Mouse (Mus musculus): ENCODE results near the gene Lrrc10.
"Not testable (repeated sequence)": the region's sequence is repeated elsewhere in the genome, so short reads cannot be mapped to it uniquely, and the experiment has no call there.

Gene Lrrc10
- long read RNA-seq, experiment 1, result 0 reads
- long read RNA-seq, experiment 2, result 0 reads

- intact Hi-C loops (cut with DNase I), result no loop called here
These were observed at the start of gene Lrrc10 for GRCm38 (mm10) chr10:117045175-117046056. Gene Lrrc10, plus strand, starts transcription at chr10:117045341.

GRCm38 (mm10) chr10:116995584-116996235, 49.4 kb upstream of the Lrrc10 start:
- intact Hi-C loops (cut with DNase I), result no loop called here

DNA sequence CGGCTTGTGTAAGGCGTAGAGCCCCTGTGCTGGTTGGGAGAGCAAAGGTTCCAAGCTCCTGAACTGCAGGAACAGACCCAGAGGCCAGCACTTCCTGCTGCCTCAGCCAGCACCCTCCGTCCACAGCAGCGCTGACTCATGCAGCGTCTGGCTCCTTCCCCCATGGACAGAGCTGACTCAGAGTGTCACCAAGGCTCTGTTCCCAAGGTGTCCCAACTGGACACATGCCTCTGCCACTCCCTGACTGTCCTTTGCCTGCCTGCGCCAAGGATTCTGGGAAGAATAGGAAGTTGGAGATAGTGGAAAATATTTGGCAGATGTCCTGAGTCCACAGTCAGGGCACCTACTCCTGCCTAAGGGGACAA, 48.9 kb upstream of the Lrrc10 start:
- intact Hi-C loops (cut with DNase I), result no loop called here

DNA sequence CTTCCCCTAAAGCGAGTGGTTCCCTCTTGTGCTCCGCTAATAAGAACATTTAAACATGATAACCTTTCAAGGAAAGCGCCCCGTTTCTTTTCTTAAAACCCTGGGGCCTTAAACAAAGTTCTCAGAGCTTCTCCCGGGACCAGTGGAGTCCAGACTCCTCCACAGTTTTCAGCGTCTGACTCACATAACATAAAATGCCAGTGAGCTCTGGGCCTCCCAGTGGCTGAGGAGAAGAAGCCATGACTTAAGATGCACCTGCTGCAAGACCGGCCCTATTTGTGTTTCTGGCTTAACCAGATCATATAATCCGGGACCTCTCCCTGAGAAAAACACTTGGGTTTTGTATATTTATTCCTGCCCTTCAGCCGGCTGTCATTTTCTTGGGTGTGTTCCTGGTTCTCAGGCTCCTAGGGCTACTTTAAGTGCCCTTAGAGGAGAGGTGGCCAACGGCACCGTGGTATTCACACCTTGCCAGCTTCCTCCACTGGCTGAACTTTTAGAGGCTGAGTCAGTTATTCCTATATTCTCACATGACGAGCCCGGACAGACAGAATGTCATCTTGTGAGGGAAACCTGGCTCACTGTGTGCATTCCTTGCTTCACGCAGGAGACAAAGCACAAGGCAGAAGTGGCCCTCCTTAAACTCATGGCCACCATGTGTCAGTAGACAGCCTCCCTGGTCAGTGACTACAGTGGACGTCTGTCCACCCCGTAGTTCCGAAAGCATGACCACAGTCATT, 46.3 kb upstream of the Lrrc10 start:
- intact Hi-C loops (cut with DNase I), result no loop called here

- intact Hi-C loops (cut with DNase I), result no loop called here
These were observed 44.2 kb upstream of the Lrrc10 start for GRCm38 (mm10) chr10:117000975-117001374.

DNA sequence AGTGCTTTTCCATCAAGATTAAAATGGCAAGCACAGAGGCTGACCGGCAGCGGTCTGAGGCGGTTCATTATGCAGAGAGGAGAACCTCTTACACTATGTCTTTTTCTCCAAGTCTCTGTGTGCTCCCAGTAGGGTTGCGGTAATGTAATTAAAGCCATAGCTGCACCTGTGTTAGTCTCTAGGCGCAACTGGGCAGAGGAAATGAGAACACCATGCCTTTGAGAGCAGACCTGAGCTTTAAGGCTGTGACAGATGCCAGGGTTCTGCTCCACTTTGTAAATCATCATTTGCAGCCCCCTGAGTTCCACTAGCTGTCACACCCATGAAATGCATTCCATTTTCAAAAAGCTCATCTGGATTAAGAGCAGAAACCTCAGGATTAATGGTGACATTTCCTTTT, 40.4 kb upstream of the Lrrc10 start:
- intact Hi-C loops (cut with DNase I), result no loop called here

GRCm38 (mm10) chr10:117005707-117006464, 39.3 kb upstream of the Lrrc10 start:
- intact Hi-C loops (cut with DNase I), result no loop called here

- intact Hi-C loops (cut with DNase I), result no loop called here
These were observed 35.5 kb upstream of the Lrrc10 start for GRCm38 (mm10) chr10:117009691-117010090.

- intact Hi-C loops (cut with DNase I), result no loop called here
These were observed 34.1 kb upstream of the Lrrc10 start for GRCm38 (mm10) chr10:117011047-117011446.

DNA sequence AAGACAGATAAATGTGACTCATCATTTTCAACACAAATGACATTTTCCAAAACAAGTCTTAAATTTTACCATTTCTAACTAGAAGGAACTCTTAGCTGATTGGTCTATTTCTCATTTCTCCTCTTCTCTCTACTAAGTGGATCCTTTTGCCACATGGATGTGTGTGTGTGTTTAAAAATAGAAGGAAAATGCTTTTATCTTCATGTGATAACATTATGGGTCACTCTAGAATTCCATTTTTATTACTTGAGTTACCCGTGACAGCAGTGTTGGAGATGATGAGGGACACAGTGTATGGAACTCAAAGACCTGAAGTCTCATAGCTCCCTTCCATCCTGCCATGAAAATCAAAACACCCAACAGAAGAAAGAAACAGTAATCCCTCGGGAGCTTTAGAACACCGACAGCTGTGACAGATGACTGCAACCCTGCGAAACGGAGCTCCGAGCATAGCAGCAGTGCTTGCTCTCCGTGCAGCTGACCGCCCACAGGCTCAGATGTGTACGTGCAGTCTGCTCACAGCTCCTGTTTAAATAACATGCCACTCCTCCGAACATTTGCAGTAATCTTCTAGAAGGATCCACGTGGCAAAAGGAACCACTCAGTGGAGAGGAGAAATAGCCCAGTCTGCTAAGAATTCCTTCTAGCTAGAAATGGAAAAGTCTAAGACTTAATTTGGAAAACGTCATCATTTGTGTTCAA, 31.3 kb upstream of the Lrrc10 start:
- intact Hi-C loops (cut with DNase I), result no loop called here

GRCm38 (mm10) chr10:117014565-117014964, 30.6 kb upstream of the Lrrc10 start:
- intact Hi-C loops (cut with DNase I), result no loop called here

- intact Hi-C loops (cut with DNase I), result no loop called here
These were observed 26.8 kb upstream of the Lrrc10 start for GRCm38 (mm10) chr10:117018281-117018840.

DNA sequence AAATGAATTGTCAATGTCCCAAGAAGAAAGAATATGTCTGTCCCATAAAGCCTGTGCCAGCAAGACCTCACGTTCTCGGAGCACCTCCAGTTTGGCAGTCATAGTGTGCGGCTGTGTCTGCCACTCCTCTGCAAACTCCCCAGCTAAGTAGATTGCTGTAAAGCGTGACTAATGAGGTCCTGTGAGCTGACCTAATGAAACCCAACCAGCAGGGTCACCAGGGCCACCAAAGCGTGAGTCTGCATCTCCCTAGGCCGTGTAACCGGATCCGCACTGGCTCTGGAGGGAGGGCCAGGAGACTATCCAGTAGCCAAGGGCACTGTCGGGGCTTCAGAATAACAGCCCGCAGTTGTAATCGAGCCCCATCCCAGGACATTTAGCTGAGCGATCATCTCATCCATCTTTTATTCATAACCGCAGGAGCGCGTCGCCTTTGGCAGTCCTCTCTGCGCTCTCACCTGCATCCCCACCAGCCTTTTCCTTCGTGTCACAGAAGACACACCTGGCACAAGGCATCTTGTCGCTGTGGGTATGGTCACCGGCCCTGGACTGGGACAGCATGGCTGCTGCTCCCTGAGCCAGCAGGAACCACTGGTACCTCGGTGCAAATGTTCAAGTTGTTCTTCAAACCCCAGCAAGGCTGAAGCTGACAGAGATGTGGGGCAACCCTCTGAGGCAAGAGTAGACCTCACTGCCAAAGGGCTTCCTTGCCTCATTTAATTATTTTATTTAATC, 24.0 kb upstream of the Lrrc10 start:
- intact Hi-C loops (cut with DNase I), result no loop called here

DNA sequence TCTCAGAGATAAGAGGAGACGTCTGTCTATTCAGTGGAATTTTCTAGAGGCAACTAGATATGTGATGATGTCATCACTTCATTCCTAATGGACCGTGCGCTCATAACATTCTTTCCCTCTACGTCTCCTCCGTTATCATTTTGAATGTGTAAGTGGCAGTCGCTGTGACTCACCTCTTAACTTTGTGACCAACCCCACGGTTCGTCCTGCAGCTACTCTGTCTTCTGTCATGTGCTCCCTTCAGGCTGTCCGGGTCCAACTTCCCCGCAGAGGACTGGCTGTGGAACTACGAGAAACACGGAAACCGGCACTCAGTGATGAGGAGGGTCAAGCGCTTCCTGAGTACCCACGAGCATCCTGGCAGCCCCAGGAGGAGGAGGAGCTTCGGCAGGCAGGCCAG, 21.4 kb upstream of the Lrrc10 start:
- intact Hi-C loops (cut with DNase I), result no loop called here

GRCm38 (mm10) chr10:117025776-117026175, 19.4 kb upstream of the Lrrc10 start:
- intact Hi-C loops (cut with DNase I), result not testable (repeated sequence)

DNA sequence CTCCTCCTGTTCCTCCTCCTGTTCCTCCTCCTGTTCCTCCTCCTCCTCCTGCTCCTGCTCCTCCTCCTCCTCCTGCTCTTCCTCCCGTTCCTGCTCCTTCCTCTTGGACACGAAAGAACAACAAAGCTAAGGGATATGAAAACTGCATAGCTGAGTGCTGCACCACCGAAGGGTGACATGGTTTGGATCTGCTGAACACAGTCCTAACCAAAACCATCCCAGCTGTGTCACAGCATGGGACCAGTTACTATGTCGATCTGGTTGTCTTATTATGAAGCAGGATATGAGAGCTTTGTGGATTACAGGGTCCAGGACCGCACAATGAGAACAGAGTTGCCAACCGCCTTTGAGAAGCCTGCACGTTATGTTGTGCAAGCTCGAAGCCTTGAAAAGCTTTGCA, 19.0 kb upstream of the Lrrc10 start:
- intact Hi-C loops (cut with DNase I), result no loop called here

DNA sequence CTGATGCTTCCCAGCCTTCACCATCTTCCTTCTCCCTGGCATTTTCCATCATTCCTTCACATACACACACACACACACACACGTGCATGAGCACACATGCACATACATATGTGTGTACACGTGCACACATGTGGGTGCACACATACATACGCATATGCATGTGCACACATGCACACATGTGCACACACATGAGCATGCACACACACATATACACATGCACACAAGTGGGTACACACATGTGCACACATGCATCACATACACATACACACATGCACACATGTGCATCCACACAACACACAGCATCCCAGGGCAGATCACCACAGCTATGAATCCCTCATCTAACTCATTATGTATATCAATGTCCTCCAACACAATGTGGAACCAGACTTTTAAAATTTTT, 14.0 kb upstream of the Lrrc10 start:
- intact Hi-C loops (cut with DNase I), result loop anchor here (10.0 kb wide), 1 partner anchor 86 kb away; no protein-coding TSS in a partner anchor

DNA sequence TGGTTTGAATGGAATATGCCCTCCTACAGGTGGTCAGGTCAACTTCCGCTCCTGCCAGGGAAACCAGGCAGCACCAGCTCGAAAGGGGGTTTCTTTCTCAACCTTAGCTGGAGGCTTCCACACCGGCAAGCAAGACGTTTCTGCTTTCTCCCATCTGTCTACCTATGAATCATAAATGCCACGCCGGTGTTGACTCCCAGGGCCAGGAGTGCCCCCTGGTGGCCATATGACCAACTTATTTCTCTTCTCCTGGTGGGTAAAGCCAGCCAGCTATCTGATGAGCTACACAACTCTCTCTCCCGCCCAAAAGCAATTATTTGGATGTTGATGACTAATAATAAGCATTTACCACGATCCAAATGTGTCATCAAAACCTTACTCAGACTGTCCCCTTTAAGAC, 11.4 kb upstream of the Lrrc10 start:
- intact Hi-C loops (cut with DNase I), result loop anchor here (2.0 to 10.0 kb wide), 2 partner anchors 55 to 89 kb away; no protein-coding TSS in a partner anchor

DNA sequence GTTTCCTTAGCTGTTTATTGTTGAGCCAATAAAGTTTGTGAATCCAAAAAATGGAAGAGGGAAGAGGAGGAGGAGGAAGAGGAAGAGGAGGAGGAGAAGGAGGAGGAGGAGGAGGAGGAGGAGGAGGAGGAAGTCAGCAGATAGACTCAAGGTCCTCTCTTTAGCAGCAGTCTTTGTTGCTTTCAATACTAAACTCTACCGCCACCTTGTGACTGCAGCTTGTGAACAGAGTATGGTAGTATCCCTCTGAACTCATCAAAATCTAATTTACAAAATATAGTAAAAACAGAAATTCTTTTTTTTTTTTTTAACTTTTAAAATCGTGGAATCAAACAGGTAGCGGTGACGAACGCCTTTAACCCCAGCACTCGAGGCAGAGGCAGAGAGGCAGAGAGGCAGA, 4.8 kb upstream of the Lrrc10 start:
- intact Hi-C loops (cut with DNase I), result no loop called here

Measured in adrenal gland (tissue).